Mouse (Mus musculus): ENCODE data around the gene Ripor3.

The Ripor3 gene

DNA sequence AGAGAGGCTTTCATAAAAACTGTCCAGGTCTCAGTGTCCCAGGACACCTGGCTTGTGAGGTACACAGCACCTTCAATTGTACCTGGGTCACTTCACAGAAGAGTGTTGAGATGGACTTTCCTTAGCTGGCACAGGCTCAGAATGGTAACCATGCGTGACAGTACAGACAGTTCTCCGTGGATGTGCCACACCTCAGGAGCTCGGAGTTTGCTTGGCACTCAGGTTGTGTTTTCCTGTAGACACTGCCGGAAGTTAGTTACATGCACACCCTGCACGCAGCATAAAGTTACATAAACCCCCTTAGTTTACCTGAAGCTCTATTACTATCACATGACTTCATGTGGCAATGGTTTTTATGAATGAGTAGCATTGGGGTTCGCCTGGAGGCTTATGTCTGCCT is 59.7 kb downstream of the Ripor3 start:
- no peak for DNase-seq

DNA sequence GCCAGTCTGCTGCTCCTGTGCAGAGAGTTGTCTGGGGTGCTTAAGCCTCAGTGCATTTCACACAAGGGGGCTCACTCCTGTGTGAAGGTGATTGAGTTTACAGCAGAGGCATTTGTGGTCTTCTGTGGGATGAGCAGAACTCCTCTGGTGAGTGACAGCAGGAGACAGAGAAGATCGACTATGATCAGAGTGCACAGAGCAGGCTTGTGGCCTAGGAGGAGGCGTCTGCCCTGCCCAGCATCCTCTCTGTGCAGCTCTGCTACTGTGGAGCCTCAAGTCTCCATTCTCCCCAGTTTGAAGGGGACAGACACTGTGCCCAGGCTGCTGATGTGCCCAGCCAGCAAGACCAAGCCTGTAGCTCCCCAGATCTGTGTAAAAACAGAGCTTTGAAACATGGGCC is 60.6 kb downstream of the Ripor3 start:
- DNase-seq, result no peak

DNA sequence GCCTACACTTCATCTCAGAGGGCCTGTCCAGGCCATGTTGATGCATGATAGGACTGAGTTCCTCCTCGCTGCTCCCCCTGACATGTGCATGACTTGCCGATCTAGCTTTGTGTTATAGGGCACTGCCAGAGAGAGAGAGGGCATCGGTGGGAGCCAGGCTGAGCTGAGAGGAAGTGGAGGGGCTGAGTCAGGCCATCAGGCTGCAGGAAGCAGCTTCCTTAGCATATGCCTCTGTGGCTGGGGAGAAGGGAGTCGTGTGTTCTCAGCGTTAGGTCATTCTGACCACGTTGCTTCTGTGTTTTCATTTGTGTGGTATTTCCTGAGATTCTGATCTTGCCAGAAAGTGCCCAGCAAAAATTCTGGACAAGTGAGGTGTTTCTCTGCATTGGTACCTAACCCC is 61.2 kb downstream of the Ripor3 start:
- DNase-seq, result peak; percentile 75

DNA sequence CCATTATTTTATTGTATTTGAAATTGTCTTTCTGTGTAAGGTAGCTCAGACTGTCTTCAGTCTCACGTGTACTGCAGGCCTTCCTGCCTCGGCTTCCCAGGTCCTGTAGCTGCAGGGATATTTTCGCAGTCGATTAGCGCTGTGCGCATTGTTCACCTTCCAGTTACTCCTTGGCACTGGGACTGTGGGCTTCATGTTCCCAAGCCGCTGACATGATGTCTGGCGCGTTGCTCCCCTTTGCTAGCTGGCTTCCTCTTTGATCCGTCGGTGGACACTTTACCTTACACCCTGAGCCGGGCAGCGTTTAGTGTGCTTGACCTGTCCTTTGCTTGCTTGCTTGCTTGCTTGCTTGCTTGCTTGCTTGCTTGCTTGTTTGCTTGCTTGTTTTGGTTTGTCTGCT is 61.9 kb downstream of the Ripor3 start:
- DNase-seq, result no peak

DNA sequence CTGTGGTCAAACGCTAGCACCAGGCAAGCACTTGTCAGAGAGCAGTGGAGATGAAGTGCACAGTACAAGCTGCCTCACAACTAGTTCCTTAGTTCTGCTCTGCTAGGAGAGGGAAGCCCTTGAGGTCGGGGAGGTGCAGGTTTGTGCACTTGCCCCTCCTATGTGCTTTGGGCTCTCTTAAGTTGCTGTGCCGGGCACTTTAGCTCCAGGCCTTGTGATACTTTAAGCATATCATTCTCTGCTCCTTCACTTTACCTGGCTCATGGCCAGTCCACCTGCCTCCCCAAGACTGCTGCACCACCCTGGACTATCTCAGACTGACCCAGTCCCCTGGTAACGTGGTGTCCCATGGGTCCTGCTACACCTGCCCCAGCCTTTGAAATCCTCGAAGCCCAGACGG is 62.4 kb downstream of the Ripor3 start:
- no peak for DNase-seq

DNA sequence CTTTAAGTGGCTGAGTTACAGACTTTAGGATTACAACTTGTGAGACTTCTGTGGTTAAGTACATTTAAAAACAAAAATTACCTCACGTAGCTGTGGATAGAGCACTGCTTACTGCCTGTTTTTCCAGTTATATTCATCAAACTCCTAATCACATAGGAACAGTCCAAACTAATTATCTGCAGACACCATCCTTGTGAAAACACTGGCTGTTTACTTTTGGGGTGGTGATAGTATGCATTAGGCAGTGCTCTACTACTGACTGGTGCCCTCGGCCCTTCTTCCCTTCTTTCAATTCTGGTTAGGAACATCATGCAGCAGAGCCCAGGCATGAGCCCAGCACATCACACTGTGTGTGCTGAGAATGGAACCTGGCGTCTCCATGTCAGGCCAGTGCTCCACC is 63.2 kb downstream of the Ripor3 start:
- no peak for DNase-seq

DNA sequence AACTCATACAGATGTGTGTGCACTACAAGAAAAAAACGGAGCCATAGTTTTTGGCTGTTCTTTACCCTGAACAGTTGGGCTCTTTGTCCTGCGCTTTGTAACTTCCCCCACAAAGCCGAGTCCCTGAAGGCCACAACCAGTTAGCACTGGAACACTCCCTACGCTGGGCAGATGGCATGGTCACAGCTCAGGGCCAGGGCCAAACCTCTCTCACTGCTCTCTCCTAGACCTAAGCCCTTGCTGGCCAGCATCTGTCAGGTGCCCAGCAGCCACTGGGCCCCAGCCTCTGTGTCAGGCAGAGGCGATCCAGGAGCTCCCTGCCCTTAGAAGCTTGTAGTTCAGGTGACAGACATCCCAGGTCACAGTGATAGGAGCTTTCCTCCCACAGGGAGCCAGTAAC is 65.0 kb downstream of the Ripor3 start:
- DNase-seq, result no peak

DNA sequence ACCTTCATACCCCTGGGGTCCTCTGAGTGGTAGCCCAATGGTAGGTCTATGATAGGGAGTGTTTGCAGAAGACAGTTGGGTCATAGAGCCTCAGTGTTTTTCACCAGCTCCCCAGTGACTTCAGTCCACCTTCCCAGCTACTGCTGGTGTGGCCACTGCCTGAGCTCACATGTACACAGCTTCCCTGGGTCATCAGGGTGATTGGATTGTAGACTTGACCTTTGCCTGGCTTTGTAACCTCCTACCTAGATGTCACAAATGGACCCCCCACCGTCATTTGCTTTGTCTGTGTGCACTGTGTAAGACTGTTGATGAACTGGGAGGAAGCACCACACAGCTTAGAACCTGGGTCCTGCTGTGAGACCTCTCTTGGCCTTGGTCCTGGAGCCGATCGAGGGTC is 66.2 kb downstream of the Ripor3 start:
- DNase-seq, result no peak

DNA sequence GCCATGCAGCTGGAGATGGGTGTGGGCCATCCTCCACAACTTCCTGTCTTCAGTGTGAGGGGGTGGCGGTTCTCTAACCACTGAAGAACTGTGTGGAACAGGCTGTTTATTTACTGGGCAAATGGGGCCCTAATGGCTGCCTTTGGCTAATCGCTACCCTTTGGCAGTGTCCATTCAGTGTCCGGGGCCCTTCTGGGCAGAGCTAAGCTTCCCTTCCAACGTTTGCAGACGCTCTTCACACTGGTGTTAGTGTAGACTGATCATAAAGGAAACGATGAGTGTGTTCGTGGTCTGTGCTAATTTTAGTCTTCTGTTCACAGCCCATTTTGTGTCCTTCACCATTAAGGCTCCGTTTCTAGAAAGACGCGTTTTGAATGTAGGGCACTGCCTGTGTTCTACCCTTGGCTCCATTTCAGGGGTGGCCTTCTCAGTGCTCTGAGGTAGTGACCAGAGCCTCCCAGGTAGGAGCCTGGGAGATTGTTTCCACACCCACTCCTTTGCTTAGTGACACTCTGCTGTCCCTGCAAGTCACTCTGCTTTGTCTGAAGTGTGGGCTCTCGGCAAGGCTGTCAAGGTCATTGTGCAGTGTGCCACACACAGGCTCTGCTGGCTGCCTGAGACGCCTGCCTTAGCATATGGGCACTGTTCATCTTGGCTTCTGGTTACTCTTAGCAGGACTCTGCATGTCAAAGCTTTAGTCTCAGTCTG is 67.3 kb downstream of the Ripor3 start:
- DNase-seq, result no peak

DNA sequence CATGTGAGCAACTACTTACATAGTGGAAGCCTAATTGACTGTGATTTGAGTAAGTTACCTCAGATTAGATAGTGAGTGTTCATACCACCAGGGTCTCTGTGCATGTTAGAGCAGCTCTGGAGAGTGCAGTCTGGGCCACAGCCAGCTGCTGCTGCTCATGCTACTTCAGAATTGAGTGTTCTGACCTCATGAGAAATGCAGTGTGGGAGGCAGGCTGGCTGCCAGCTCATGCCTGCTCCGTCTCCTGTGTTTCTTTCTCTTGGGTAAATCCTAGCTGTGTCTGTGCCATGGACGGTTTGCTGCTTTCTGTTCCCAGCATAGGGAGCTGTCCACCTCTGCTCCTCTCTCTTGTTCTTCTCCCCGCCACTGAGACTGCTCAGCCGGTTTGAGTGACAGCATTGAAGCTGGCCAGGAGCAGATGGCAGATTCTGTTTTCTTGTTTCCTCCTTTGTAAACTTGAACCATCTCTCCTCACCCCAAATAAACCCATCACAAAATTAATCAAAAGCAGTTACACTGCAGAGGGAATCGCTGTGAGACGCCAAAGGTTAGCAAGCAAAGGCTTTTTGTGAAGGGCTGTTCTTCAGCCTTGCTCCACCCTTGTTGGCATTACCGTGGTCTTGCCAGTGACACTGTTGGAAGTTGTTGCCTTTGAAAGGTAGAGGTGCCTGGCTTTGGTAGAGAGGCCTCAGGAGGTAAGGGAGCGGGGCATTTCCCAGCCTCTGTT is 68.1 kb downstream of the Ripor3 start:
- peak; percentile 72 for DNase-seq

DNA sequence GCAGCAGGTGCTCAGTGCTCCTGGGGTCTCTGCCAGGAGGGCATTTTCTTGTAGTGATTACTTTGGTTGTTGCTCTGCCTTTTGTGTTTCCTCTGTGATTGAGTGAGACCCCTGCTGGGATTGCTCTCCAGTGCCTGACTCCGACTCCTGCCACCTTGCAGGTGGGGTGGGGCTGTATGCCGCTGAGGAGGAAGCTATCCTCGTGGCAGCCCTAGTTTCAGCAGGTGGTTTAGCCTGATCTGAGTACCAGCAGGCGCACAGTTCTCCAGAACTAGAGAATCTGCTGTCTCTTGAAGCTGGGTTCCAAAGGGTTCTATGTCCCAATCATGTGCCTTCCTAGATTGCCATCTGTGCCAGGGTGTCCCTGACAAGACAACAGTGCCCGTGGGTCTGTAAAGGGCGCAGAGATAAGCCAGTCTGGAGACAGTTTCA is 68.7 kb downstream of the Ripor3 start:
- DNase-seq, result no peak

DNA sequence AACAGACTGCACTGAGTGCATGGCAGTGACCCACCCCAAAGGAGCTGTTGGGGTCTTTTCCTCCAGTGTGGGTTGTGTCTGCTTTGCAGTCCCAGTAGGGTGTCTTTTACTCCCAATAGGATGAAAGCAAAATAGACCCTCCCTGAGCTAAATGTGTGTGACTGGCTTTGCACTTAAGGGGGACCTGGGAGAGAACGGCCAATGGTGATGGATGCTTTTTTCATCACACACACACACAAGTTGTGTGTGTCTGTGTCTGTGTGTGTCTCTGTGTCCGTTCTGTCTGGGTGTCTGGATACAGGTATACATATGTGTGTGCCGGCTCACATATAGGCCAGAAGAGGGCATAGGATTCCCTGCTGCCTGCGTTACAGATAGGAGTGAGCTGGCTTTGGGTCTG is 69.1 kb downstream of the Ripor3 start:
- DNase-seq, result no peak

DNA sequence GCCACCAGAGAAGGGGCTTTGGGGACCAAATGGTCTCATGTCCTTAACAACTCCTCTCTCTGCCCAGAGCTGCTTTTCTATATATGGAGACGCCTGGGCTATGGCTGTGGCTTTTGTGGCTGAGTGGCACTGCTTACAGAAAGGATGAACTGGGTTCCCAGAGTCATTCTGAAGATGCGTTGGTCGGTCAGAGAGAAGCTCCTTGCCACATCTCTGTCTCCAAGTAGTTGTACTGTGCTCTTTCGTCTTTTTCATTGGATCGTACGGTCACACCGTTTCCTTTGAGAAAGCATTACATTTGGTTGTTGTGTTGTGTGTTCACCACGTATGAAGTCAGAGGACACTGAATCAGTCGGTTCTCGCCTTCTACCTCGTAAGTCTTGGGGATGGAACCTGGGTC is 69.8 kb downstream of the Ripor3 start:
- DNase-seq, result no peak

DNA sequence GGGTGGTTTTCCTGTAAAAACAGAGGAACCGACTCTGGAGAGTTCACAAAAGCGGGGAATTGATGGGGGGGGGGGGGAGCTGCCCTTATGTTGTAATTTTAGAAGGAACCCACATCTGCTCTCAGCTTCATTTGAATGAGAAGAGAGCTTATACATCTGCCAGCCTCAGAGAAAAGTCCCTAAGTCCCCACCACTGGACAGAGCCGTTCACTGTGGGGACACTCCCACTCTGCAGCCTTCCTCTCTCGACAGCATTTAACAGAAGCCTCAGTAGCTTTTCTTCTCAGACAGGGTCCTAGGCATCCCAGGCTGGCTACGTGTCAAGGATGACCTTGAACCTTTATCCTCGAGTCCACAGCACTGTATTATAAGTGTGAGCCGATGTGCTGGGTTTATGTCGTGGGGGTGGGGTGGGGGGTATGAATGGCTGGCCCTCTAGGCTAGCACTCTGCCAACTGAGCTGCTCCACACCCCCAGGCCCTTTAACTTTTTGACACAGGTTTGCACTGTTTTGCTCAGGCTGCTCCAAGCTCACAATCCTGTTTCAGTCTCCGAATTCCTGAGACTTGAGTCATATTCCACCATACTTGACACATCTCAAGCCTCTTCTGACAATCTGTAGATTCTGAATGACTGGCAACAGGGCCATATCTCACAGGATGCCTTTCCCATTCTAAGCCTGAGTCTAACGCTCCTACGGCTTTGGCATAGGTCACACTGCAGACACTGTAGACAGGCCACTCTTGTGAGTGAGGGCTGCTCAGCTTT is 70.6 kb downstream of the Ripor3 start:
- no peak for DNase-seq

DNA sequence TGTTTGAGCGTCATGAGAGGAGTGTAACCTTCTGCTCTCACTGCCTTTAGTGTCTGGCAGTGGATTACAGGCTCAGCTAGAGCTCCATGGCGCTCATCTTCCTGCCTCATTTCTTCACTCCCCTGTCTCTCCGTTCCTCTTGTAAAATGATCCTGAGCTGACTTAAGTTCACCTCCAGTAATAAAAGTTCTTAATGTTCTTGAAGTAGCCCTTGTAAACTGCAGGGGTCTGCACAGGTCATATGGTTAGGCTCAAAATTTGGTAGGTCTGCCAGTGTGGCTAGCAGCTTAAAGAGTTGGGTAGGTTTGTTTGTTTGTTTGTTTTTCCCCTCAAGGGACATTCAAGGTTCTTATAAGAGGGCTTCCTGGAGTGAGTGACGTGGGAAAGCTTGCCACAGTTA is 71.2 kb downstream of the Ripor3 start:
- DNase-seq, result no peak

DNA sequence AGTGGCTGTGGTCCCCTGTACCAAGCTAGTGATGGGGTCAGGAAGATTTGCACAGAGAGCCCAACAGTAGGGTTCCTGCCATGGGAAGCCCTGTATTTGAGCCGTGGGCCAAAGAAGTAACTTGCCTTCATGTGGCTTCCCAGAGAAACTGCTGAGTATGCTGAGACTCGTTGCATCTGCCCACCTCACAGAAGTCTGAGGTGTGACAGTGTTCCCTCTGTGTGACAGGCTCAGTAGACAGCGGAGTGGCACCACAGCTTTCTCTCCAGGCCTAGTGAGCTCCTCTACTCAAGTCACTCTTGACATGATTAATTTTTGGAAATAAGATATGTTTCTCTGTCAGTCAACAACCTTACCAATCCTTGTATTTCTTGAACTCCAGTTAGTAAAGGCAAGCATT is 71.6 kb downstream of the Ripor3 start:
- no peak for DNase-seq

DNA sequence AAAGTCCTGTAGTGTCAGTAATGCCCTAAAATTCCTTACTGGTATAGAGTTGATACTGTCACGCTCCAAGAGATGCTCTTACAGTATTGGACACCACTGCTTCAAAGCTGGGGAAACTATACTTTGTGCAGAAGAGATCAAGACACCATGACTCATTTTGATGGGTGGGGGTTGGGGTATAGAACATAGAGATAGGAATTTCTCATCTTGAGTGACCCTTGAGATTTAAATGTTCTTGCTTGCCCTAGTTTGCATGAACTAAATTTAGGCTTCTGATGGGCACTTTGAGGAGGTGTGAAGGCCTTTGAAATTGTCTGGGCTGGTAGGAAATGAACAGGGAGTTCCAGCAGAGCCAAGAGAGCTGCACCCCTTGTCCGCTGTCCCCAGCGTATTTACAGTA is 74.5 kb downstream of the Ripor3 start:
- DNase-seq, result peak; percentile 2

DNA sequence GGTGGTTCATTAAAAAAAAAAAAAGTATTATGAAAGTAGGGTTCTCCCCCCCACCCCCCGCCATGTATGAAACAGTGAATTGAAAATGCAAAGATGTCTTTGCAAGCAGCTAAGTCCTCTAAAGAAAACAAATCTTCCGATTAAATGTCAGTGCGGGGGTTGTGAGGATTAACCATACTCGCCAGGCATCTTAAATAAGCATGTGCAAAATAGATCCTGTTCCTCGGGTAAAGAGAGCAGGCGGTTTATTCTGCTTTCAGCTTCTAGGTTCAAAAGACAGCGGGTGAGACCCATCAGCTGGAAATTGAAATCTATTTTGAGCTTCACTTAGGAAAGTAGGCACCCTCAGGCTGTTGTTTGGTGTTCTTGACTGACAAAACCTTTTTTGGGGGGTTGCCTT is 77.0 kb downstream of the Ripor3 start:
- DNase-seq, result no peak

DNA sequence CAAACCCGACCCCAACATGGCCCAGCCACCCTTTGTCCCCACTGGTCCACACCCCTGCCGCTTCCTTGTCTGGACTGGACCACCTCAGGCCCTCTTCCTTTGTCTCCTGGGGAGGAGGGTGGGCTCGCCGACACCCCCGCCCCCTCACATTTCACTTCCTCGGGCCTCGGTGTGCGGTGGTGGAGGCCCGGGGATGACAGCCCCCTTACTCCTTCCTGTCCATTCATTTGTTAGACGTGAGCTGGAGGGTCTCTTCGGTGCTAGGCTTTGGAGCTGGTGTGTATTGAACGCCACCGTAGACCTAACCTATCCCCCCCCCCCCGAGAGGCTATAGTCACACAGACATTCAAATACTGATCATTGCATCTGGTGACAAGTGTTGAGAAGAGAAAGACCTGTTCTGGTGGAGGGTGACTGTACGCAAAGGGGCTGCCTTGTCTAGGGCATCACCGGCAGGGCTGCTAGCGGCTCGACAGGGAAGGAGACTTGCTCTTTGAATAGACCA is 77.6 kb downstream of the Ripor3 start:
- no peak for DNase-seq

DNA sequence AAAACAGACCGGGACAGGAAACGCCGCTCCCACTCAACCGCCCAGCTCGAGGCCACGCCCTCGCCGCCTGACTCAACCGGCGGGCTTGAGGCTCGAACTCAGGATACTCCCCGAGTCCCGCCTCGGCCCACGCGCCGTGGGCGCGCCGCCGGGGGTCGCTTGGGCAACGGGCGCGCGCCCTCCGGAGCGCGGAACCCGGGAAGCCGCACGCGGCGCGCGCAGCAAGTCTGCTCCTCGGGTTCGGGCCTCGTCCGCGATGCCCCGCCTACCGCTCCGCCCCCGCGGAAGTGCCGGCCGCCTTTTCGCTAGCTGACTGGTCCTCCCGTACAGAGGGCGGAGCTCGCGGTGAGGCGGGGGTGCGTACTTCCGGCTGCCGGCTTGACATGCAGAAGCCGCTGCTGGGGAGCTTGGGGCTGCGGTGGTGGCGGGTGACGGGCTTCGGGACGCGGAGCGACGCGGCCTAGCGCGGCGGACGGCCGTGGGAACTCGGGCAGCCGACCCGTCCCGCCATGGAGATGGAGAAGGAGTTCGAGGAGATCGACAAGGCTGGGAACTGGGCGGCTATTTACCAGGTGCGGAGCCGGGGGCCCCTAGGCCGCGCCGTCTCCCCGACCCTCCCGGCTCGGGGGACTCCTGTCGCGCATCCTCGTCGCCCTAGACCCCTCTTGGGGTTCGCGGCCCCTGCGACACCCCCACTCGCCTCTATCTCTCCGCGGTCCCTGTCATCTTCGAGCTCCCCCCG is 78.3 kb downstream of the Ripor3 start, which contains the start of gene Ptpn1:
Gene Ptpn1, plus strand, starts transcription at position 73 of the 742 bp plus-strand sequence.
- DNase-seq, result peak; percentile 98

DNA sequence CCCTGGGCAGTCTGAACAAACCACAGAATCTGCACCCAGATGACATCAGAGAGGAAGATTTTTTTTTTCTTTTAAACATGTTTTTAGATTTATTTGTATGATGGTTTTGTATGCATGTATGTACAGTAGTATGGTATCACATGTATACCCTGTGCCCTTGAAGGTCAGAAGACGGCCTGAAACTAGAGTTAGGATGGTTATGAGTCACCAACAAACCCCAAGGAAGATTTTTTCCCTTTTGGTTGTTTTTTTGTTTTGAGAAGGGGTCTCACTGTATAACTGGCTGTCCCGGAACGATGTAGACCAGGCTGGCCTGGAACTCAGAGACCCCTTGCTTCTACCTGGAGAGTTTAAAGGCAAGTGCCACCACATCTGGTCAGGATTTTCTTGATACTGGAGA is 79.4 kb downstream of the Ripor3 start:
- DNase-seq, result no peak
